Mouse (Mus musculus) thymus, postnatal 0 days (tissue): ENCODE data around the gene Gm16440. TPM values are rescaled to one million over a fixed set of nuclear protein-coding genes. Genes with fewer than 3 reads are reported as not detected.
"Not testable (repeated sequence)": the region's sequence is repeated elsewhere in the genome, so short reads cannot be mapped to it uniquely, and the experiment has no call there.

ENCODE experiments used
- DNase-seq: peaks from one replicate; pipeline ENCODE4 v3.0.0-alpha.2; 2015; ENCODE audit warnings: low spot score
- polyA plus RNA-seq: library from polyadenylated mRNA; unstranded; fragments of >200 nt; fragmentation: Nextera tagmentation; extraction: Ambion mirVana; gene quantifications from 2 replicates; pipeline ENCODE4 v1.2.1, GENCODE M21; 2015

Gene Gm16440
- polyA plus RNA-seq = not detected in 2 replicates

GRCm38 (mm10) chr14:6390219-6390618, at the start of gene Gm16440:
Gene Gm16440, minus strand, starts transcription at chr14:6390319.
- DNase-seq = not testable (repeated sequence)

- not testable (repeated sequence) for DNase-seq
Observed at GRCm38 (mm10) chr14:6426766-6427165, 36.6 kb upstream of the Gm16440 start.

GRCm38 (mm10) chr14:6426353-6426752, 36.2 kb upstream of the Gm16440 start:
- DNase-seq = not testable (repeated sequence)

GRCm38 (mm10) chr14:6412382-6412781, 22.3 kb upstream of the Gm16440 start, which contains the start of gene Gm3591:
Gene Gm3591, minus strand, starts transcription at chr14:6412482.
- not testable (repeated sequence) for DNase-seq

GRCm38 (mm10) chr14:6343578-6343977, 46.5 kb downstream of the Gm16440 start, which contains the start of gene Gm3618:
Gene Gm3618, minus strand, starts transcription at chr14:6343678.
- DNase-seq = not testable (repeated sequence)

Other genes starting within 250 kb of the Gm16440 start
- not detected in 2 replicates for gene Gm21560, start 171.0 kb downstream of the Gm16440 start, polyA plus RNA-seq
- 0.14 and 0.21 TPM in 2 replicates for gene Gm3411, start 103.1 kb downstream of the Gm16440 start, polyA plus RNA-seq
- not detected in 2 replicates for gene Gm21103, start 85.5 kb downstream of the Gm16440 start, polyA plus RNA-seq
- gene Gm3618, start 46.6 kb downstream of the Gm16440 start, polyA plus RNA-seq = not detected in 2 replicates
- 0.23 TPM in 1 of 2 replicates, not detected in the other for gene Gm3591, start 22.2 kb upstream of the Gm16440 start, polyA plus RNA-seq
- 0.14 TPM in 1 of 2 replicates, not detected in the other for gene Gm3594, start 54.3 kb upstream of the Gm16440 start, polyA plus RNA-seq
- not detected in 2 replicates for gene Gm8356, start 147.0 kb upstream of the Gm16440 start, polyA plus RNA-seq
- gene Gm3629, start 200.3 kb upstream of the Gm16440 start, polyA plus RNA-seq = not detected in 2 replicates
- not detected in 2 replicates for gene Gm3460, start 232.1 kb upstream of the Gm16440 start, polyA plus RNA-seq